Mouse (Mus musculus): Measurements from ENCODE around the gene Tmem156.
A peak's percentile ranks its signal among the peaks of the same experiment; 100 is the strongest.

The Tmem156 gene

GRCm38 (mm10) chr5:65047285-65047855 lies 44.6 kb downstream of the Tmem156 start:
- no peak for DNase-seq (ENCODE audit: low read depth, low spot score)

GRCm38 (mm10) chr5:65046442-65047284 lies 45.3 kb downstream of the Tmem156 start:
- DNase-seq (ENCODE audit: low read depth, low spot score): no peak

- DNase-seq (ENCODE audit: low read depth, low spot score): no peak
Measured at GRCm38 (mm10) chr5:65045642-65046370, 46.1 kb downstream of the Tmem156 start.

GRCm38 (mm10) chr5:65043407-65043895 lies 48.5 kb downstream of the Tmem156 start:
- DNase-seq (ENCODE audit: low read depth, low spot score): no peak

GRCm38 (mm10) chr5:65040463-65040862 lies 51.5 kb downstream of the Tmem156 start:
- peak; percentile 33 for DNase-seq (ENCODE audit: low read depth, low spot score)

GRCm38 (mm10) chr5:65038811-65039571 lies 52.9 kb downstream of the Tmem156 start:
- DNase-seq (ENCODE audit: low read depth, low spot score): no peak

DNA sequence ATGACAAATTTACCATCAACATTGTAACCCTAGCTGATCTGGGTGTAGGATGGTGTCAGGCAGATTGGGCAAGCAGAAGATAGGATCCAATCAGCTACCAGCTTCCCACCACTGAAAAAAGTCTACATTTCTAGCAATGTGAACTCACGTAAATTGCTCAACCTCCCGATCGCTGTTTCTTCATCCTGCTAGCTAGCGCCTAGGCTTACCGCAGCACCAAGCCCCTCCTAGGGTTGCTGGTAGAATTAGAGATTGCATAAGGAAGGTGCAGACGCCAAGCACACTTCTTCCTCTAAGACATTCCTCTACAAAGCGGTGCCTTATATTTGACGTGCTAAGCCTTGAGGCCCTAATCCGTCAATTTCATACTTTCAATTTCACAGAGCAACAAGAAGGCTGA lies 53.6 kb downstream of the Tmem156 start:
- DNase-seq (ENCODE audit: low read depth, low spot score): no peak

- peak; percentile 33 for DNase-seq (ENCODE audit: low read depth, low spot score)
Measured at GRCm38 (mm10) chr5:65036597-65036996, 55.3 kb downstream of the Tmem156 start.

- no peak for DNase-seq (ENCODE audit: low read depth, low spot score)
Measured at GRCm38 (mm10) chr5:65028019-65028418, 63.9 kb downstream of the Tmem156 start.

DNA sequence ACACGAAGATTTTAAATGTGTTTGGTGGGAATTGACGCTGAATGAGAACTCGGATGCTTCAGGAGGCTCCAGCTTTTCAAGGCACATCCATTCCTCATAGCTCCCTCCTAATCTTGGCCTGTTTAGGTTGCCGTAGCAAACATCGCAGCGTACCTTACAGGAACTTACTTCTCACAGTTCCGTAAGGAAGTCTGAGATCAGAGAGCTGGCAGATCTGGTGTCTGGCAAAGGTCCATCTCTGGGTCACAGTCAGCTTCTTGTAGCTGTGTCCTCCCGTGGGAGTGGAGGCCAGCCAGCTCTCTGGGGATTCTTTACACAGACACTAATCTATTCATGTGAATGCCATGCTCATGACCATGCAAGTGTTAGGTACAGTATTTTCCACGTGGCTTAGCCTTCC lies 65.2 kb downstream of the Tmem156 start:
- no peak for DNase-seq (ENCODE audit: low read depth, low spot score)

DNA sequence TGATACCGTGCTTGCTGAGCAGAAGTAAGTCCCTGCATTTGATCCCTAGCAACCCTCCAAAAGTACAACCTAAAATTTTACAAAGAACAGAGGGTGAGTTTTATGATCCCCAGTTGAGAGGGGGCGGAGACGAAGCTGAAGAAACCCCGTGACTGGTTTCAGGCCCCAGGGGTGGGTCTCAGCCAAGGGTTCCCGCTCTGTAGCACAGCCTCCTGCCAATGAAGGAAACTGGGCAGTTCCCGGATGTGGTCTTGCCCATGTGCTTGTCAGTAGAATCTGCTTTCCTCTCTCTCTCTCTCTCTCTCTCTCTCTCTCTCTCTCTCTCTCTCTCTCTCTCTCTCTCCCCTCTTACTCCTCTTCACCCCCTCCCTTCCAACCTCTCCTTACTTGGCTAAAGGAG lies 66.0 kb downstream of the Tmem156 start:
- DNase-seq (ENCODE audit: low read depth, low spot score): no peak

DNA sequence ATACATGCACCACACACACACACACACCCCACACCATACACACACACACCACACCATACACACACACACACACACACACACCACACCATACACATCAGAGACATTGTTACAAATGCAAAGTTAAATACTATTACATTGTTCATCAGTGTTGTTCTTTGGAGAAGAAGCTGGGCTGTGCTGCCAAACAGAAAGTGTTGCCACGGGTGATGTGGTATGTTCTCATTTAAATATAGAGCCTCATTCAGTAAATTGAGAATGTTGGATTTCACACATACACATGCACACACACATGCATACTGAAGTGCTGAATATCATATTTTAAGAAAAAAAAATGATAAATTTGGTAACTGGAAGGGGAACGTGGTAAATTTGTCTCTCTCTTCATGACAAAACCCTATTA lies 67.3 kb downstream of the Tmem156 start:
- no peak for DNase-seq (ENCODE audit: low read depth, low spot score)

- DNase-seq (ENCODE audit: low read depth, low spot score): no peak
Measured at GRCm38 (mm10) chr5:65022006-65022405, 69.9 kb downstream of the Tmem156 start.

DNA sequence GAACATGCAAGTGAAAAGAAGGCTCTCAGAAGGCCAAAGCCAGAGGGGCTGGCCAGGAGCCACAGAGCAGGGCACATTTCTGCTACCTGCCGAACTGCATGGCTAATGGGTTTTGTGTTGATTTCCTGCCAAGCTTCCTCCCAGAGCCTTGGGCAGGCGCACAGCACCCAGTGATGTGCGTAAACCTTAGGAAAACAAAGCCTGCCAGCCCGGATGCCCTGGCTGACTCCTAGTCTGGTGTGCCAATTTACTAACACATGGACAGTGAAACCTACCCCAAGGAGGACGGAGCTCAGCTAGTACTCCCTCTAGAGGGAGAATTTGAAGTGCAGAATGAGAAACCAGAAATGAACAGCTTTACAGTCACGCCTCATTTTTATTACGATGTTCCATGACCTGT lies 72.1 kb downstream of the Tmem156 start:
- peak; percentile 39 for DNase-seq (ENCODE audit: low read depth, low spot score)

- DNase-seq (ENCODE audit: low read depth, low spot score): no peak
Measured at GRCm38 (mm10) chr5:65019109-65019508, 72.8 kb downstream of the Tmem156 start.

DNA sequence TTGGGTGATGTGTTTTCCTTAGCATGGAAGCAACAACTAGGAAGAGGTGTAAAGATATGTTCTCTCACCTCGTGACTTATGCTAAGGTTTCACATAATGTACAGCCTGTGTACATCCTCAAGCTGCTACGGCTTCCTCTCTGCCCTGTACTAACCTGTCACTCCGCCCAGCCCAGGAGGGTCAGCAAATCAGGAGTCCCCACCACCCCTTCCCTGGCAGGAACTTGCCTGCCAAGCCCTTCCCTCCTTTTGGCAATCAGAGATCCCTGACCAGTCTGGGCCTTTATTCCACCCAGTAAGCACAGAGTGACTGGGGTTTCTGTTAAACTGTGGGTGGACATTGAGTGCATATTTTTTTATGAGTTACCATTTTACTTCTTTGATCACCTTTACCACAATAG lies 76.4 kb downstream of the Tmem156 start:
- no peak for DNase-seq (ENCODE audit: low read depth, low spot score)

DNA sequence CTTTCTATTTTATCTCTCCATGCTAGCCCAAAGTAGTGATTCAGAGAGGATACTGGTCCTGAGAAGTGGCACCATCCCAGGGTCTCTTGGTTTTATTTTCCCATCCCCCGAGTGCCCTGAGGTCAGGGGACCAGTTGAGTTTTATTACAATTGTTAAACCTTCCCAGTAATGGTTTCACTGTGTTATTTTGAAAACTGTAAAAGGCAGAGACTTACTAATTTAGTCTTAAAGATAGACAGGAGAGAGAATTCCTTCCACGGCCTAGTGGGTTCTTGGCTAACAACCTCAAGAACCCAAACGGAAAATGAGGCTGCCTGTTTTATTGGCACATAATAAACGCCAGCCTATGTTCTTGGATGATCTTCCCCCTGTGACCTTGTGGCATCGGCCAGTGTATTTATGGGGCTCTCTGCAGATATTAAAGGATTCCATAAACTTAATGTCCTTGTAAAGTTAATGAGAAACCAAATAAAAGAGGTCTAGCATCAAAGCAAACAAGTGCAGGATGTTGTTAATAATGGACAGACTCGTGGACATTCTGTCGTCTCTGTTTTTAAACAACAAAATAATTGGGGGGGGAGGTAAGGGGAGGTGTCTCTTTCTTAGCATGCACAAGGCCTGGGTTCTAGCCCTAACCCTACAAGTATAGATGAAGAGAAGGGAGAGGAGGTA lies 79.9 kb downstream of the Tmem156 start:
- no peak for DNase-seq (ENCODE audit: low read depth, low spot score)

GRCm38 (mm10) chr5:65006011-65006491 lies 85.9 kb downstream of the Tmem156 start:
- no peak for DNase-seq (ENCODE audit: low read depth, low spot score)

DNA sequence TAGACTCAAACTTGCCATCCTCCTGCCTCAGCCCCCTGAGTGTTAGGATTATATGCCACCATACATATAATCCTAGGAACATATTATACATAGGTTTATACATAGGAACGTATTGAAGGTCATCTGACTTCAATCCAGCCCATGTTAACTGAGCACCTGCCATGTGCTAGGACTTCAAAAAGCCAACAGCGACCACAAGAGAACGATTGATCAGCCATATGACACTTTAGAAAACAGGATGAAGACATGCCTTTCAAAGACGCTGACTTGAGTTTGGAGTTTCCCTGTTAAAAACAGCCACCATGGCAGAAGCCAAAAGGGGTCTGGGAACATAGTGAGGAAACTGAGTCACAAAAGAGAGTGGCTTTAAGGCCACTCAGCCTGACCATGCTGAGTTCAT lies 86.7 kb downstream of the Tmem156 start:
- DNase-seq (ENCODE audit: low read depth, low spot score): no peak
